Mouse (Mus musculus): ENCODE measurements around the gene Fam170b. TPM values are rescaled to one million over a fixed set of nuclear protein-coding genes. Genes with fewer than 3 reads are reported as not detected.

Gene Fam170b
- polyA plus RNA-seq, 2 experiments = 0.02 TPM; not detected in 1

- no peak overlapping the region for H3K4me2 ChIP-seq (ENCODE audit: low read depth)
- peaks cover 18% of the 10 kb centered on the region for H3K27me3 ChIP-seq (ENCODE audit: control insufficient read depth, insufficient read depth, low read length)
- H3K36me3 ChIP-seq (replicated peaks; ENCODE audit: control insufficient read depth, insufficient read depth, low read depth) = no peaks in the 10 kb centered on the region
- H3K4me3 ChIP-seq (ENCODE audit: insufficient read depth in 1 of 2, low read depth in 2 of 2, low read length in 2 of 2) = no peak overlapping the region
- no peak overlapping the region for H3K9ac ChIP-seq (replicated peaks)
- H3K27ac ChIP-seq = no peak overlapping the region
- peaks cover 0 to 11% of the 10 kb centered on the region in 2 experiments; a peak in 2 of 4 replicates for H3K4me1 ChIP-seq (replicated peaks; ENCODE audit: control insufficient read depth in 2 of 2, insufficient read depth in 2 of 2, low read length in 1 of 2)
- DNase-seq (ENCODE audit: low read depth in 3 of 3, low spot score in 3 of 3) (no peak), ATAC-seq (ENCODE audit: insufficient read depth) (no peak)
- H3K9me3 ChIP-seq (ENCODE audit: control insufficient read depth, low read length) = no peaks in the 10 kb centered on the region
- WGBS (ENCODE audit: insufficient replicate concordance) = 48% methylated on average over 6 of the region's 6 CpGs
- TF ChIP-seq EP300 (IDR thresholded peaks at IDR 0.05; ENCODE audit: low read depth) (no peak), CTCF (IDR thresholded peaks at IDR 0.05; ENCODE audit: low read depth) (no peak)
These were observed 25.3 kb downstream of the Fam170b start for GRCm38 (mm10) chr14:32858941-32859510.

- Histone ChIP-seq H3K4me1 (replicated peaks; ENCODE audit: control insufficient read depth in 2 of 2, insufficient read depth in 2 of 2, low read length in 1 of 2) (peaks cover 0 to 11% of the 10 kb centered on the region in 2 experiments; a peak in 2 of 4 replicates), H3K36me3 (replicated peaks; ENCODE audit: control insufficient read depth, insufficient read depth, low read depth) (no peaks in the 10 kb centered on the region), H3K27ac (no peak overlapping the region), H3K4me3 (ENCODE audit: insufficient read depth in 1 of 2, low read depth in 2 of 2, low read length in 2 of 2) (no peak overlapping the region), H3K9ac (replicated peaks) (no peak overlapping the region), H3K27me3 (ENCODE audit: control insufficient read depth, insufficient read depth, low read length) (peaks cover 18% of the 10 kb centered on the region), H3K4me2 (ENCODE audit: low read depth) (no peak overlapping the region), H3K9me3 (ENCODE audit: control insufficient read depth, low read length) (no peaks in the 10 kb centered on the region)
- no peak for ATAC-seq (ENCODE audit: insufficient read depth)
- 39% methylated on average over 11 of the region's 11 CpGs for WGBS (ENCODE audit: insufficient replicate concordance)
- no peak for DNase-seq (ENCODE audit: low read depth in 3 of 3, low spot score in 3 of 3)
- no peak for TF ChIP-seq CTCF (IDR thresholded peaks at IDR 0.05; ENCODE audit: low read depth)
- no peak for TF ChIP-seq EP300 (IDR thresholded peaks at IDR 0.05; ENCODE audit: low read depth)
These were observed 26.2 kb downstream of the Fam170b start for GRCm38 (mm10) chr14:32859831-32860569.

GRCm38 (mm10) chr14:32861149-32861581, 27.4 kb downstream of the Fam170b start:
- no peak overlapping the region for H3K4me2 ChIP-seq (ENCODE audit: low read depth)

GRCm38 (mm10) chr14:32861656-32862055, 27.9 kb downstream of the Fam170b start:
- H3K9ac ChIP-seq (replicated peaks) = no peak overlapping the region
- no peak for DNase-seq (ENCODE audit: low read depth in 3 of 3, low spot score in 3 of 3)
- peaks cover 0 to 9% of the 10 kb centered on the region in 2 experiments; a peak in 2 of 4 replicates for H3K4me1 ChIP-seq (replicated peaks; ENCODE audit: control insufficient read depth in 2 of 2, insufficient read depth in 2 of 2, low read length in 1 of 2)
- no peak for ATAC-seq (ENCODE audit: insufficient read depth)
- no peaks in the 10 kb centered on the region for H3K9me3 ChIP-seq (ENCODE audit: control insufficient read depth, low read length)
- peaks cover 11% of the 10 kb centered on the region for H3K27me3 ChIP-seq (ENCODE audit: control insufficient read depth, insufficient read depth, low read length)
- 39% methylated on average over 2 of the region's 2 CpGs for WGBS (ENCODE audit: insufficient replicate concordance)
- no peaks in the 10 kb centered on the region for H3K36me3 ChIP-seq (replicated peaks; ENCODE audit: control insufficient read depth, insufficient read depth, low read depth)
- H3K4me2 ChIP-seq (ENCODE audit: low read depth) = no peak overlapping the region
- TF ChIP-seq EP300 (IDR thresholded peaks at IDR 0.05; ENCODE audit: low read depth) = no peak
- no peak for TF ChIP-seq CTCF (IDR thresholded peaks at IDR 0.05; ENCODE audit: low read depth)
- no peak overlapping the region for H3K27ac ChIP-seq
- no peak overlapping the region for H3K4me3 ChIP-seq (ENCODE audit: insufficient read depth in 1 of 2, low read depth in 2 of 2, low read length in 2 of 2)

More at GRCm38 (mm10) chr14:32861149-32861581, 27.4 kb downstream of the Fam170b start:
- Histone ChIP-seq H3K27ac (no peak overlapping the region), H3K36me3 (replicated peaks; ENCODE audit: control insufficient read depth, insufficient read depth, low read depth) (no peaks in the 10 kb centered on the region), H3K9ac (replicated peaks) (no peak overlapping the region), H3K27me3 (ENCODE audit: control insufficient read depth, insufficient read depth, low read length) (peaks cover 16% of the 10 kb centered on the region), H3K4me1 (replicated peaks; ENCODE audit: control insufficient read depth in 2 of 2, insufficient read depth in 2 of 2, low read length in 1 of 2) (peaks cover 0 to 11% of the 10 kb centered on the region in 2 experiments; a peak in 2 of 4 replicates), H3K4me3 (ENCODE audit: insufficient read depth in 1 of 2, low read depth in 2 of 2, low read length in 2 of 2) (no peak overlapping the region), H3K9me3 (ENCODE audit: control insufficient read depth, low read length) (no peaks in the 10 kb centered on the region)
- no peak for TF ChIP-seq EP300 (IDR thresholded peaks at IDR 0.05; ENCODE audit: low read depth)
- TF ChIP-seq CTCF (IDR thresholded peaks at IDR 0.05; ENCODE audit: low read depth) = no peak
- ATAC-seq (ENCODE audit: insufficient read depth) (peak; percentile 33; the same call in 1 of the 2 replicates), DNase-seq (ENCODE audit: low read depth in 3 of 3, low spot score in 3 of 3) (no peak)
- WGBS (ENCODE audit: insufficient replicate concordance) = 27% methylated on average over 6 of the region's 6 CpGs

- Histone ChIP-seq H3K4me1 (replicated peaks; ENCODE audit: control insufficient read depth in 2 of 2, insufficient read depth in 2 of 2, low read length in 1 of 2) (peaks cover 0 to 4% of the 10 kb centered on the region in 2 experiments; a peak in 1 of 4 replicates), H3K4me2 (ENCODE audit: low read depth) (no peak overlapping the region), H3K9ac (replicated peaks) (no peak overlapping the region), H3K36me3 (replicated peaks; ENCODE audit: control insufficient read depth, insufficient read depth, low read depth) (no peaks in the 10 kb centered on the region), H3K9me3 (ENCODE audit: control insufficient read depth, low read length) (no peaks in the 10 kb centered on the region), H3K27ac (no peak overlapping the region), H3K4me3 (ENCODE audit: insufficient read depth in 1 of 2, low read depth in 2 of 2, low read length in 2 of 2) (no peak overlapping the region), H3K27me3 (ENCODE audit: control insufficient read depth, insufficient read depth, low read length) (no peaks in the 10 kb centered on the region)
- DNase-seq (ENCODE audit: low read depth in 3 of 3, low spot score in 3 of 3) (no peak), ATAC-seq (ENCODE audit: insufficient read depth) (no peak)
- TF ChIP-seq CTCF (IDR thresholded peaks at IDR 0.05; ENCODE audit: low read depth) = no peak
- TF ChIP-seq EP300 (IDR thresholded peaks at IDR 0.05; ENCODE audit: low read depth) = no peak
- 54% methylated on average over 3 of the region's 3 CpGs for WGBS (ENCODE audit: insufficient replicate concordance)
These were observed 31.6 kb downstream of the Fam170b start for GRCm38 (mm10) chr14:32865331-32865730.

Data from liver, embryonic 14.5 days (tissue).